Mouse (Mus musculus) liver, postnatal 0 days (tissue): ENCODE measurements at regions not wholly inside any gene's neighbourhood (a gene's known extent, or its start where the extent isn't known, plus 50 kb on each side); places are given as distances from the start of the nearest gene placed in this dataset.

ENCODE experiments used
- ATAC-seq: fragments of 200-750 bp; cut with Nextera tagmentation; 2 replicates; pipeline ENCODE4 v1.8.0; 2017; ENCODE audit warnings: mild to moderate bottlenecking, moderate library complexity
- DNase-seq: peaks from one replicate; pipeline ENCODE4 v3.0.0-alpha.2; 2016
- H3K27ac ChIP-seq: fragments of 300-500 bp; sonication (generic); 2 replicates; pipeline ENCODE4 v1.5.1; 2014; ENCODE audit warnings: antibody characterized with exemption, moderate library complexity, mild to moderate bottlenecking, low read depth
- H3K27me3 ChIP-seq: fragments of 300-500 bp; sonication (generic); 2 replicates; pipeline ENCODE4 v1.6.1; 2014; ENCODE audit warnings: low read length, control low read depth, mixed read lengths; ENCODE audit not compliant: insufficient read depth
- H3K36me3 ChIP-seq: fragments of 300-500 bp; sonication (generic); replicated peaks from 2 replicates; pipeline ENCODE4 v1.6.1; 2014; ENCODE audit warnings: mild to moderate bottlenecking, control low read depth, low read length, moderate library complexity, mixed read lengths; ENCODE audit not compliant: insufficient read depth
- H3K4me1 ChIP-seq: fragments of 300-500 bp; sonication (generic); 2 replicates; pipeline ENCODE4 v1.6.1; 2014; ENCODE audit warnings: antibody characterized with exemption, mild to moderate bottlenecking, control low read depth; ENCODE audit not compliant: insufficient read depth
- H3K4me2 ChIP-seq: fragments of 300-500 bp; sonication (generic); 2 replicates; pipeline ENCODE4 v1.6.1; 2014; ENCODE audit warnings: low read depth, mild to moderate bottlenecking, low read length, moderate library complexity, mixed read lengths
- H3K4me3 ChIP-seq: fragments of 300-500 bp; sonication (generic); 2 replicates; pipeline ENCODE4 v1.5.1; 2014; ENCODE audit warnings: low read depth, low read length
- H3K9ac ChIP-seq: fragments of 300-500 bp; sonication (generic); replicated peaks from 2 replicates; pipeline ENCODE4 v1.6.1; 2014; ENCODE audit warnings: mild to moderate bottlenecking, moderate library complexity
- H3K9me3 ChIP-seq: fragments of 300-500 bp; sonication (generic); 2 replicates; pipeline ENCODE4 v1.6.1; 2016; ENCODE audit warnings: mild to moderate bottlenecking, control low read depth, low read length, mixed read lengths
- CTCF ChIP-seq: sonication (generic); IDR thresholded peaks from 2 replicates; pipeline ENCODE4 v1.5.1; 2016; ENCODE audit warnings: antibody characterized with exemption, low read depth
- EP300 ChIP-seq: IDR thresholded peaks from 2 replicates; pipeline ENCODE4 v1.6.1; 2016; ENCODE audit warnings: antibody characterized with exemption, low read depth, mild to moderate bottlenecking
- WGBS: fragments of 180-500 bp; shearing (Covaris S2); extraction: QIAGEN DNeasy Blood & Tissue Kit; methylation state at CpG from one replicate; pipeline ENCODE4 v1.1.7; 2014; ENCODE audit not compliant: insufficient replicate concordance; 5-methylcytosine and 5-hydroxymethylcytosine counted together

- DNase-seq = no peak
- Histone ChIP-seq H3K9me3 (no peaks in the 10 kb centered on the region), H3K36me3 (no peaks in the 10 kb centered on the region), H3K4me1 (no peaks in the 10 kb centered on the region), H3K4me2 (peak overlapping the region; percentile 16; the same call in 1 of the 2 replicates), H3K9ac (no peak overlapping the region), H3K27me3 (no peaks in the 10 kb centered on the region), H3K27ac (no peak overlapping the region), H3K4me3 (no peak overlapping the region)
- 66% methylated on average over 14 of the region's 14 CpGs for WGBS
- no peak for ATAC-seq
- TF ChIP-seq EP300 (no peak), CTCF (no peak)
Observed at GRCm38 (mm10) chr14:76243581-76244337, 133.1 kb downstream of the Nufip1 start.

GRCm38 (mm10) chr14:76244338-76245062 lies 133.8 kb downstream of the Nufip1 start:
- H3K4me2 ChIP-seq = peak overlapping the region; percentile 16; the same call in 1 of the 2 replicates

GRCm38 (mm10) chr14:76245063-76245396 lies 134.3 kb downstream of the Nufip1 start:
- no peaks in the 10 kb centered on the region for H3K36me3 ChIP-seq
- DNase-seq (no peak), ATAC-seq (no peak)
- H3K4me1 ChIP-seq = no peaks in the 10 kb centered on the region
- H3K4me2 ChIP-seq = peak overlapping the region; percentile 16; the same call in 1 of the 2 replicates
- 48% methylated on average over 4 of the region's 4 CpGs for WGBS
- no peak overlapping the region for H3K9ac ChIP-seq
- H3K4me3 ChIP-seq = no peak overlapping the region
- H3K27me3 ChIP-seq = no peaks in the 10 kb centered on the region
- TF ChIP-seq EP300 (no peak), CTCF (no peak)
- peak overlapping the region; percentile 35; the same call in 1 of the 2 replicates for H3K27ac ChIP-seq
- H3K9me3 ChIP-seq = no peaks in the 10 kb centered on the region

More at GRCm38 (mm10) chr14:76244338-76245062, 133.8 kb downstream of the Nufip1 start:
- 36% methylated on average over 18 of the region's 18 CpGs for WGBS
- Histone ChIP-seq H3K27me3 (no peaks in the 10 kb centered on the region), H3K4me3 (no peak overlapping the region), H3K36me3 (no peaks in the 10 kb centered on the region), H3K9me3 (no peaks in the 10 kb centered on the region), H3K27ac (peak overlapping the region; percentile 35; the same call in 1 of the 2 replicates), H3K4me1 (no peaks in the 10 kb centered on the region), H3K9ac (no peak overlapping the region)
- TF ChIP-seq CTCF (no peak), EP300 (peak; percentile 78)
- peak; percentile 78 for ATAC-seq
- DNase-seq = no peak

- no peak overlapping the region for H3K4me2 ChIP-seq
- no peak for DNase-seq
- H3K9me3 ChIP-seq = no peaks in the 10 kb centered on the region
- H3K27me3 ChIP-seq = no peaks in the 10 kb centered on the region
- TF ChIP-seq CTCF (peak; percentile 48), EP300 (no peak)
- no peak overlapping the region for H3K27ac ChIP-seq
- H3K9ac ChIP-seq = no peak overlapping the region
- H3K4me3 ChIP-seq = no peak overlapping the region
- no peaks in the 10 kb centered on the region for H3K36me3 ChIP-seq
- no peaks in the 10 kb centered on the region for H3K4me1 ChIP-seq
- ATAC-seq = no peak
- 83% methylated on average over 4 of the region's 4 CpGs for WGBS
Observed at GRCm38 (mm10) chr14:76247664-76248063, 137.0 kb downstream of the Nufip1 start.

GRCm38 (mm10) chr14:76253850-76254249 lies 143.2 kb downstream of the Nufip1 start:
- H3K4me1 ChIP-seq = no peaks in the 10 kb centered on the region
- no peaks in the 10 kb centered on the region for H3K36me3 ChIP-seq
- no peak for ATAC-seq
- no peaks in the 10 kb centered on the region for H3K27me3 ChIP-seq
- H3K27ac ChIP-seq = no peak overlapping the region
- no peak overlapping the region for H3K9ac ChIP-seq
- no peak for DNase-seq
- no peaks in the 10 kb centered on the region for H3K9me3 ChIP-seq
- no peak for TF ChIP-seq EP300
- TF ChIP-seq CTCF = no peak
- no peak overlapping the region for H3K4me3 ChIP-seq
- 84% methylated on average over 3 of the region's 3 CpGs for WGBS
- H3K4me2 ChIP-seq = no peak overlapping the region

- no peak for ATAC-seq
- no peak overlapping the region for H3K27ac ChIP-seq
- WGBS = 49% methylated on average over 30 of the region's 30 CpGs
- DNase-seq = no peak
- H3K4me2 ChIP-seq = no peak overlapping the region
- no peaks in the 10 kb centered on the region for H3K27me3 ChIP-seq
- no peaks in the 10 kb centered on the region for H3K4me1 ChIP-seq
- TF ChIP-seq CTCF (no peak), EP300 (no peak)
- no peaks in the 10 kb centered on the region for H3K36me3 ChIP-seq
- H3K9me3 ChIP-seq = no peaks in the 10 kb centered on the region
- no peak overlapping the region for H3K9ac ChIP-seq
- H3K4me3 ChIP-seq = no peak overlapping the region
Observed at GRCm38 (mm10) chr14:76254565-76255501, 144.1 kb downstream of the Nufip1 start.
